Mouse (Mus musculus): ENCODE results near the gene Plin4. TPM values are rescaled to one million over a fixed set of nuclear protein-coding genes. Genes with fewer than 3 reads are reported as not detected.

The Plin4 gene
- polyA plus RNA-seq, 1 experiment from 2014 or later = 0.23 TPM

DNA sequence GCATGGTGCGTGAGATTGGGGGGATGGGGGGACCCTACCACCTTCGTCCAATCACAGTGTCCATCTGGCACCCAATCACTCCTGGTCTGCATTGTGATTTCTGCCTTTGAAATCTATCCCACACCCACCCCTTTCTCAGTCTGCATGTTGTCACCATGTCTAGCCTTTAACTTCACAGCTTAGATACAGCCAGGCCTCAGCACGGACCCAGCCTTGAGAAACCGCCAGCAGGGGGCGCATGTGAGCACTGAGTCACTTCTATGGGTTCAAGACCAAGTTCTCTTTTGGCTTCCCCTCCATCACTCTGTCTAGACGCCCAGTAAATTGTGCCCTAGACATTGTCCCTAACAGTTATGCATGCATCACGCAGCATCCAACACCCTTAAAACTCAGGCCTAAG lies 22.2 kb upstream of the Plin4 start:
- no peak overlapping the region for H3K9ac ChIP-seq (ENCODE audit: low read depth, low read length)
- H3K9me3 ChIP-seq (ENCODE audit: control insufficient read depth, low read length) = no peaks in the 10 kb centered on the region
- no peak for ATAC-seq
- no peak overlapping the region for H3K4me2 ChIP-seq (ENCODE audit: low read depth, low read length)
- H3K4me3 ChIP-seq (ENCODE audit: low read length) = no peak overlapping the region
- no peaks in the 10 kb centered on the region for H3K36me3 ChIP-seq (ENCODE audit: control insufficient read depth, insufficient read depth, low read length)
- 41% methylated on average over 7 of the region's 7 CpGs for WGBS
- peaks cover 16% of the 10 kb centered on the region for H3K4me1 ChIP-seq (ENCODE audit: control insufficient read depth, insufficient read depth, low read length)
- no peaks in the 10 kb centered on the region for H3K27me3 ChIP-seq (replicated peaks; ENCODE audit: control insufficient read depth, insufficient read depth, low read length)
- H3K27ac ChIP-seq (ENCODE audit: low read length) = no peak overlapping the region

DNA sequence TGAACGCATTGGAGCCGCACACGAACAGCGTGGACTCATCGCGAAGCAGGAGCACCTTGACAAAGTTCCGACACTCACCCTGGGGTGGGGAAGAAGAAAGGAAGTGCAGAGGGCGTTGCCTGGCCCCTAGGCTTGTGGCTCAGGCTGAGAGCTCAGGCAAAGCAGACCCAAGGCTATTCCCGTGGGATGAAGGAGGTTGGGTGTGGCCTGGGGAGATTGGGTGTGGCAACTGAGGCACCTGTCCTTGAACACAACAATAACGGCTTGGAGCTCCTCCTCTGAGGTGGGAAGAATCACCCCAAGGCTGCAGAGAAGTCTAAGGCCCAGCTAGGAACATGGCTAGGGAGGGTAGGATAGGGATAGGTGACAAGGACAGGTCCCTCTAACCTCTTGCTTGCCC lies 21.5 kb upstream of the Plin4 start:
- H3K4me1 ChIP-seq (ENCODE audit: control insufficient read depth, insufficient read depth, low read length) = peaks cover 16% of the 10 kb centered on the region
- no peak overlapping the region for H3K27ac ChIP-seq (ENCODE audit: low read length)
- H3K9ac ChIP-seq (ENCODE audit: low read depth, low read length) = no peak overlapping the region
- no peaks in the 10 kb centered on the region for H3K27me3 ChIP-seq (replicated peaks; ENCODE audit: control insufficient read depth, insufficient read depth, low read length)
- 89% methylated on average over 10 of the region's 10 CpGs for WGBS
- no peak overlapping the region for H3K4me3 ChIP-seq (ENCODE audit: low read length)
- ATAC-seq = no peak
- H3K36me3 ChIP-seq (ENCODE audit: control insufficient read depth, insufficient read depth, low read length) = no peaks in the 10 kb centered on the region
- H3K4me2 ChIP-seq (ENCODE audit: low read depth, low read length) = no peak overlapping the region
- H3K9me3 ChIP-seq (ENCODE audit: control insufficient read depth, low read length) = no peaks in the 10 kb centered on the region

DNA sequence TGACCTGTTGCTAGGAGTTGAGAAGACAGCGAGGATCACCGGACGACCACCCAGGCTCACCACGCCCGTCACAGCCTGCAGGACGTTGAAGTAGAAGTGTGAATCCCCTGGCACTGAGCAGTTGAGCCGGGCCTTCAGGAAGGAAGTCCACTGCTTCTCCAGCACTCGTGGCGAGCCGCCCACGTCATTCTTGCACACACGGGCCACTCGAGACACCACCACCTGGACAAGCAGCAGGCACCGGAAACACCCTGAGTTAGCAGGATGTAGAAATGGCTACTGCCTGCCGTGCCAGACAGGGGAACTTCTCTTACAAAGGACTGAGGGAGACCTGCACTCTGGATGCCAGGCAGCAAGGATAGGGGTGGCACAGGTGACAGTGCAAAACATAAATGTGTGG lies 18.6 kb upstream of the Plin4 start:
- H3K36me3 ChIP-seq (ENCODE audit: control insufficient read depth, insufficient read depth, low read length) = no peaks in the 10 kb centered on the region
- ATAC-seq = no peak
- H3K4me2 ChIP-seq (ENCODE audit: low read depth, low read length) = no peak overlapping the region
- H3K9me3 ChIP-seq (ENCODE audit: control insufficient read depth, low read length) = no peaks in the 10 kb centered on the region; the same call in 1 of the 2 replicates
- peaks cover 13% of the 10 kb centered on the region for H3K27me3 ChIP-seq (replicated peaks; ENCODE audit: control insufficient read depth, insufficient read depth, low read length)
- peaks cover 6% of the 10 kb centered on the region for H3K4me1 ChIP-seq (ENCODE audit: control insufficient read depth, insufficient read depth, low read length)
- 79% methylated on average over 15 of the region's 15 CpGs for WGBS
- H3K27ac ChIP-seq (ENCODE audit: low read length) = no peak overlapping the region
- H3K4me3 ChIP-seq (ENCODE audit: low read length) = no peak overlapping the region
- no peak overlapping the region for H3K9ac ChIP-seq (ENCODE audit: low read depth, low read length)

DNA sequence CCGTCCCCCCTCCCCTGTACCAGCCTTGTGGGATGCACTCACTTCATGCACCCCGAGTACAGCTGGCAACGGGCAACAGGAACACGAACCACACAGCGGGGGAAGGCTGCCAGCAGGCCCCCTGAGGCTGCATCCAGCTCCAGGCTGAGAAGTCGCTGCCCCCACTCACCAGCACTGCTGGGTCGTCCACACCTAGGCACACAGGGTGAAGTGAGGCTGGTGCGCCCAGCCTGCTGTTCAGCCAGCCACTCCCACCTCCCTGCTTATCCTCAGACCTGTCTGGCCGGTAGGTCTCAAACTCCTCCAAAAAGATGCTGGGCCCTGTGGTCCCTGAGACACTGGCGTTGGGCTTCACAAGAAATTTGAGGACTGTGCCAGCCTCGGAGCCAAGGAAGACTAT lies 16.6 kb upstream of the Plin4 start:
- Histone ChIP-seq H3K36me3 (ENCODE audit: control insufficient read depth, insufficient read depth, low read length) (no peaks in the 10 kb centered on the region; the same call in 1 of the 2 replicates), H3K27ac (ENCODE audit: low read length) (no peak overlapping the region), H3K4me1 (ENCODE audit: control insufficient read depth, insufficient read depth, low read length) (peaks cover 6% of the 10 kb centered on the region), H3K4me3 (ENCODE audit: low read length) (no peak overlapping the region), H3K9me3 (ENCODE audit: control insufficient read depth, low read length) (peaks cover 12% of the 10 kb centered on the region), H3K4me2 (ENCODE audit: low read depth, low read length) (no peak overlapping the region), H3K27me3 (replicated peaks; ENCODE audit: control insufficient read depth, insufficient read depth, low read length) (peaks cover 27% of the 10 kb centered on the region), H3K9ac (ENCODE audit: low read depth, low read length) (no peak overlapping the region)
- WGBS = 72% methylated on average over 11 of the region's 11 CpGs
- ATAC-seq = no peak

DNA sequence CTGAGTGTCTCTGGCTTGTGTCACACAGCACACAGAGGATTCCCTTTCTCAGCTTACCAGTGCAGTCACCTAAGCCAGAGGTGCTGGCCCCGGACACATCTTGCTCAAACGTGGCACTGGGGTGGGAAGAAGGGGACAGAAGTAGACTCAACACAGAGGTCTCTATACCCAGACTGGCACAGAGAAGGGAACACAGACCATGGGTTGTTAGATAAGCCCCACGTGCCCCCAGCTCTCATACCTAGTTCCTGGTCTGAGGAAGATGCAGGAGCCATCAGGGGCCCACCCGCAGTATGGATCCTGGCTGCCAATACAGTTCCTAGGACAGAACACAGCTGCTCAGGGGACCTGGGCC lies 15.7 kb upstream of the Plin4 start:
- no peak for ATAC-seq
- Histone ChIP-seq H3K36me3 (ENCODE audit: control insufficient read depth, insufficient read depth, low read length) (no peaks in the 10 kb centered on the region; the same call in 1 of the 2 replicates), H3K4me3 (ENCODE audit: low read length) (no peak overlapping the region), H3K27ac (ENCODE audit: low read length) (no peak overlapping the region), H3K4me1 (ENCODE audit: control insufficient read depth, insufficient read depth, low read length) (peaks cover 10% of the 10 kb centered on the region), H3K9ac (ENCODE audit: low read depth, low read length) (no peak overlapping the region), H3K9me3 (ENCODE audit: control insufficient read depth, low read length) (peaks cover 12% of the 10 kb centered on the region), H3K27me3 (replicated peaks; ENCODE audit: control insufficient read depth, insufficient read depth, low read length) (peaks cover 36% of the 10 kb centered on the region), H3K4me2 (ENCODE audit: low read depth, low read length) (no peak overlapping the region)
- 85% methylated on average over 4 of the region's 4 CpGs for WGBS

DNA sequence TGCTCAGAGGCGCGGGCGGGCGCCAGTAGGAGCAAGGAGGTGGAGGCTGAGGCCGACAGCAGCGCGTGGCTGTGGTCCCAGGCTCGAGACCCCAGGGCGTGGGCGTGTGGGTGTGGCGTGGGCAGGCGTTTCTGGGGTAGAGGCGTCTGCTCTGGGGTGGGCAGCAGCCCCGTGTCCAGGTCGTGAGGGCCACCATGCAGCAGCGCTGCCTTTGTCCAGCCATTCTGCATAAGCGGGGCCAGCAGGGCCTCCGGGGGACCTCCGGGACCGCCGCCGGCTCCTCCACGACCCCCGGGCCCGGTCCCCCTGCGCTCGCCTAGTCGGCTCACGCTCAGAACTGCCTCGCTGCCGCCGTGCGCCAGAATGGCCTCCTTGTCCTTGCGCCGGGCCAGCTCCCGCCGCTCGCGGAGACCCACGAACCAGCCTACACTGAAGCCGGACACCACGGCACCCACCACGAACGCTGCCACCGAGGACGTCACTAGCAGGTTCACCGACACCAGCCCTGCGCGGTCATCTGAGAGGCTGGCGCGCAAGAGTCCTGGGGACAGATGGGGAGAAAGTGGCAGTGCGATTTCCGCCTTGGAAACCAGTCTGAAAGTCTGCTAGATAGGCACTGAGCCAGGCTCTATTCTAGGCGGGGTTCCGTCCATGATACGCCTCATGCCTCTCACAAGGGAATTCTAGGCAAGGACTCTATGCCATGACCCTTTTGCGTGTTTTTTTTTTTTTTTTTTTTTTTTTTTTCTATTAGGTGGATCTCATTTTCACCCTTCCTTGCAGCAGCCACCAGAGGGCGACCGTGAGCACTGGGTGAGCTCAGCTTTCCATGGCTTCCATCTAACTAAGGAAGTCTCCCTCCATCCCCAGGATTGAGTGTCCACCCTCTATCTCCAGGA lies 15.0 kb upstream of the Plin4 start:
- H3K9me3 ChIP-seq (ENCODE audit: control insufficient read depth, low read length) = peaks cover 12% of the 10 kb centered on the region
- no peak overlapping the region for H3K27ac ChIP-seq (ENCODE audit: low read length)
- peak overlapping the region; percentile 67 for H3K9ac ChIP-seq (ENCODE audit: low read depth, low read length)
- H3K4me1 ChIP-seq (ENCODE audit: control insufficient read depth, insufficient read depth, low read length) = peaks cover 17% of the 10 kb centered on the region
- peaks cover 43% of the 10 kb centered on the region for H3K27me3 ChIP-seq (replicated peaks; ENCODE audit: control insufficient read depth, insufficient read depth, low read length)
- H3K4me3 ChIP-seq (ENCODE audit: low read length) = peak overlapping the region; percentile 51
- H3K36me3 ChIP-seq (ENCODE audit: control insufficient read depth, insufficient read depth, low read length) = no peaks in the 10 kb centered on the region; the same call in 1 of the 2 replicates
- WGBS = 13% methylated on average over 58 of the region's 59 CpGs
- peak; percentile 49 for ATAC-seq
- peak overlapping the region; percentile 93 for H3K4me2 ChIP-seq (ENCODE audit: low read depth, low read length)

DNA sequence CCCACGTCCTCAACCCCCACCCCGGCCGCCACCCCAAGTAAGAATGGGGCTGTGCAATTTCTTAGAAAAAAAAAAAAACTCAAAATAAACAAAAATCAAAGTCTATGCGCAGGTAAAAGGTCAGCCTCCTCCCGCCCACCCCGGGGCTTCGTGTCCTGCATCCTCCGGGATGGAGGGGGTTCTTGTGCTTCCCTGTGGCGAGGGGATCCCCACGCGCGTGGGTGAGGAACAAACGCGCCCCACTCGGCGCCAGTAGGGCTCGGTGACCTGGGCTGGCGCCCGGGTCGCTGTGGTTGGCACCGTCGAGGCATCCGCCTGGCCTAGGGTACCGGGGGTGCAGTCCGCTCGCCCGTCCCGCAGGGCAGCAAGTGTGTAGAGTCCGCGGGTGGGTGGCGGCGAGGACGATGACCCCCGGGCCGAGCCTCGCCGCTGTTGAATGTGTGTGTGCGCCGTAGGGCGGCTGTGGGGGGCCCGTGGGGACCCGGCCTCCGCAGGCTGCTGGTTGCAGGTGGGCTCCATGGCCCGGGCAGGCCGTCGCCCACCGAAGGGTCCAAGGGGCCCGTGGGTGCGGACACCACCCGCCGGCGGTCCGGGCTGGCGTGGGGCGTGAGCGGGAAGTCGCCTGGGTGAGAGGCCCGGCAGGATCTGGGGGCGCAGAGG lies 14.2 kb upstream of the Plin4 start:
- peak; percentile 4; the same call in 1 of the 2 replicates for ATAC-seq

DNA sequence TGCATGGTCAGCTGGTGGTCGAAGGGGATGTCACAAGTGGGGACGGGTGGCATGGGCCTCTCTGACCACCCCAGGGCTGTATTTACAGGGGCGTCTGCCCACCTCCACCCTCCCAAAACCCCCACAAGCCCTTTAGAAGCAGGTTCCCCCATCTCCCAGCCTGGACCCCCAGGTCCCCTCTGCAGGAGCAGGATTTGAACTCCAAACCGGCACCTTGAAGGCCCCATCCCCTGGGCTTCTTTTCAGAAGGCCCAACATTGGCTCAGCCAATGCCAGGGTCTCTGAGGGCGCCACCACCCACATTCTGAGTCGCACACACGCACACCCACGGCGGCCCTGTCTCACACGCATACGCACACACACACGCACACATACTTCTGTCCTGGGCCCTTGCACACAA lies 13.6 kb upstream of the Plin4 start:
- Histone ChIP-seq H3K36me3 (ENCODE audit: control insufficient read depth, insufficient read depth, low read length) (no peaks in the 10 kb centered on the region; the same call in 1 of the 2 replicates), H3K4me1 (ENCODE audit: control insufficient read depth, insufficient read depth, low read length) (peaks cover 18% of the 10 kb centered on the region), H3K4me2 (ENCODE audit: low read depth, low read length) (no peak overlapping the region), H3K4me3 (ENCODE audit: low read length) (no peak overlapping the region), H3K9me3 (ENCODE audit: control insufficient read depth, low read length) (peaks cover 12% of the 10 kb centered on the region), H3K27me3 (replicated peaks; ENCODE audit: control insufficient read depth, insufficient read depth, low read length) (peaks cover 53% of the 10 kb centered on the region), H3K9ac (ENCODE audit: low read depth, low read length) (no peak overlapping the region), H3K27ac (ENCODE audit: low read length) (no peak overlapping the region)
- WGBS = 88% methylated on average over 12 of the region's 12 CpGs
- no peak for ATAC-seq

More for the DNA sequence above, 14.2 kb upstream of the Plin4 start:
- 39% methylated on average over 59 of the region's 59 CpGs for WGBS
- H3K27me3 ChIP-seq (replicated peaks; ENCODE audit: control insufficient read depth, insufficient read depth, low read length) = peaks cover 51% of the 10 kb centered on the region
- H3K4me1 ChIP-seq (ENCODE audit: control insufficient read depth, insufficient read depth, low read length) = peaks cover 18% of the 10 kb centered on the region
- no peak overlapping the region for H3K27ac ChIP-seq (ENCODE audit: low read length)
- no peaks in the 10 kb centered on the region; the same call in 1 of the 2 replicates for H3K36me3 ChIP-seq (ENCODE audit: control insufficient read depth, insufficient read depth, low read length)
- peak overlapping the region; percentile 93 for H3K4me2 ChIP-seq (ENCODE audit: low read depth, low read length)
- peak overlapping the region; percentile 67 for H3K9ac ChIP-seq (ENCODE audit: low read depth, low read length)
- peak overlapping the region; percentile 51 for H3K4me3 ChIP-seq (ENCODE audit: low read length)
- H3K9me3 ChIP-seq (ENCODE audit: control insufficient read depth, low read length) = peaks cover 12% of the 10 kb centered on the region

DNA sequence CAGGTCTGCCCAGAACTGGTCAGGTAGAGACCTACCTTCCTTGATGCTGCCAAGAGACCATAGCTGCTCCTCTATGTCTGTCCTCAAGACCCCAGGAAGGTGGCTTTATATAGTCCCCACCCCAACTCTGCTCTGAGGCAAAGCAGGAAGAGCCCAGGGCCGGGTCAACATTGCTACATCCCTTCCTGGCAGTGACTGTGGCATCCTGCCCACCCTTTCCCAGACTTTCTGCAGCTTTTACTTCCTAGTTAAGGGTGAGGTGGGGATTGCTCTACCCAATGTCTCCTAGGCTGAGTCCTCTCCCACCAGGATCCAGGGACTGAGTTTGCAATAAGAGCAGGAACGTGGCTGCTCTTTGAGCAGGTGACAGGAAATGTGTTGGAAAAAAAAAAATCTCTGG lies 12.2 kb upstream of the Plin4 start, which contains the start of gene Lrg1:
Lrg1 (minus strand) TSS at position 176 of the 400 bp plus-strand sequence.
- Histone ChIP-seq H3K27ac (ENCODE audit: low read length) (no peak within 1 kb of the TSS), H3K4me1 (ENCODE audit: control insufficient read depth, insufficient read depth, low read length) (peaks cover 23% of the 10 kb centered on the region), H3K9ac (ENCODE audit: low read depth, low read length) (no peak within 1 kb of the TSS), H3K4me2 (ENCODE audit: low read depth, low read length) (no peak within 1 kb of the TSS), H3K9me3 (ENCODE audit: control insufficient read depth, low read length) (peaks cover 12% of the 10 kb centered on the region), H3K36me3 (ENCODE audit: control insufficient read depth, insufficient read depth, low read length) (no peaks in the 10 kb centered on the region; the same call in 1 of the 2 replicates), H3K4me3 (ENCODE audit: low read length) (no peak within 1 kb of the TSS), H3K27me3 (replicated peaks; ENCODE audit: control insufficient read depth, insufficient read depth, low read length) (peaks cover 53% of the 10 kb centered on the region)
- no peak for ATAC-seq
- WGBS = 64% methylated on average over 2 of the region's 2 CpGs

Data from intestine, embryonic 16.5 days (tissue).